Mouse (Mus musculus) myocyte (in vitro differentiated cells): ENCODE results near the gene Man1b1. TPM values are rescaled to one million over a fixed set of nuclear protein-coding genes. Genes with fewer than 3 reads are reported as not detected.
A peak's percentile ranks its signal among the peaks of the same experiment; 100 is the strongest.

Experiments used
- H3K27me3 ChIP-seq: one replicate; pipeline ENCODE4 v1.6.1; 2011; ENCODE audit not compliant: control insufficient read depth, insufficient read depth, insufficient read length
- H3K36me3 ChIP-seq: one replicate; pipeline ENCODE4 v1.6.1; 2011; ENCODE audit not compliant: control insufficient read depth, insufficient read depth
- H3K4me2 ChIP-seq: one replicate; pipeline ENCODE4 v1.6.1; 2011; ENCODE audit warnings: low read depth, control low read depth
- H3K4me3 ChIP-seq: one replicate; pipeline ENCODE4 v1.5.1; 2011; ENCODE audit warnings: mild to moderate bottlenecking, control low read depth, moderate library complexity
- H3K79me2 ChIP-seq: one replicate; pipeline ENCODE4 v1.6.1; 2011; ENCODE audit not compliant: control insufficient read depth, insufficient read depth
- H3ac ChIP-seq: one replicate; pipeline ENCODE4 v1.6.1; 2011; ENCODE audit not compliant: control insufficient read depth, insufficient read length
- CEBPB ChIP-seq: IDR thresholded peaks from 2 replicates; pipeline ENCODE4 v1.6.1; 2011; ENCODE audit warnings: mild to moderate bottlenecking, moderate library complexity; ENCODE audit not compliant: poor library complexity, insufficient read depth, severe bottlenecking
- E2F4 ChIP-seq: IDR thresholded peaks from one replicate; pipeline ENCODE4 v1.6.1; 2011; ENCODE audit warnings: mild to moderate bottlenecking, control low read depth, moderate library complexity; ENCODE audit not compliant: insufficient read depth
- MAX ChIP-seq: IDR thresholded peaks from one replicate; pipeline ENCODE4 v1.6.1; 2011; ENCODE audit warnings: low read depth, mild to moderate bottlenecking, control low read depth
- MYOD1 ChIP-seq, 3 experiments: IDR thresholded peaks; one replicate each; pipeline ENCODE4 v1.6.1; 2011; ENCODE audit warnings: control low read depth in 2 of 3, low read depth in 2 of 3, mild to moderate bottlenecking in 2 of 3, moderate library complexity in 1 of 3; ENCODE audit not compliant: insufficient read length in 2 of 3, control insufficient read depth in 1 of 3
- MYOG ChIP-seq, 3 experiments: IDR thresholded peaks; one replicate each; pipeline ENCODE4 v1.6.1; 2011; ENCODE audit warnings: control low read depth in 2 of 3, low read depth in 2 of 3, mild to moderate bottlenecking in 2 of 3; ENCODE audit not compliant: insufficient read length in 2 of 3, control insufficient read depth in 1 of 3, insufficient read depth in 1 of 3
- POLR2A ChIP-seq: IDR thresholded peaks from one replicate; pipeline ENCODE4 v1.6.1; 2011; ENCODE audit warnings: low read depth, mild to moderate bottlenecking, control low read depth, moderate library complexity; ENCODE audit not compliant: insufficient read length
- POLR2AphosphoS2 ChIP-seq: IDR thresholded peaks from one replicate; pipeline ENCODE4 v1.6.1; 2011; ENCODE audit warnings: low read depth, control low read depth; ENCODE audit not compliant: insufficient read length
- REST ChIP-seq: IDR thresholded peaks from one replicate; pipeline ENCODE4 v1.6.1; 2011; ENCODE audit warnings: mild to moderate bottlenecking, control low read depth, moderate library complexity; ENCODE audit not compliant: insufficient read depth, insufficient read length
- SRF ChIP-seq: IDR thresholded peaks from one replicate; pipeline ENCODE4 v1.6.1; 2011; ENCODE audit warnings: low read depth; ENCODE audit not compliant: control insufficient read depth, insufficient read length
- TCF12 ChIP-seq: IDR thresholded peaks from one replicate; pipeline ENCODE4 v1.6.1; 2011; ENCODE audit warnings: mild to moderate bottlenecking, control low read depth; ENCODE audit not compliant: poor library complexity, insufficient read depth, severe bottlenecking
- TCF3 ChIP-seq: IDR thresholded peaks from one replicate; pipeline ENCODE4 v1.6.1; 2011; ENCODE audit warnings: low read depth, control low read depth; ENCODE audit not compliant: insufficient read length
- USF1 ChIP-seq: IDR thresholded peaks from one replicate; pipeline ENCODE4 v1.6.1; 2011; ENCODE audit warnings: low read depth, mild to moderate bottlenecking, control low read depth, moderate library complexity
- polyA plus RNA-seq: library from polyadenylated mRNA; unstranded; fragments of >200 nt; fragmentation: generic; extraction: Trizol; gene quantifications from one replicate; pipeline ENCODE4 v1.2.1, GENCODE M21; 2012; ENCODE audit warnings: missing spikeins

The Man1b1 gene
- polyA plus RNA-seq, 1 experiment, result 46.3 TPM

- H3K27me3 ChIP-seq, result peaks cover 54% of the 10 kb centered on the region
- no peaks in the 10 kb centered on the region for H3K79me2 ChIP-seq
- H3K4me3 ChIP-seq, result no peak overlapping the region
- no peaks in the 10 kb centered on the region for H3K36me3 ChIP-seq
- H3ac ChIP-seq, result no peak overlapping the region
- TF ChIP-seq POLR2AphosphoS2 (no peak), REST (no peak), E2F4 (no peak), TCF3 (no peak), MYOG (IDR thresholded peaks at IDR 0.05; ENCODE audit: control insufficient read depth in 1 of 3, insufficient read depth in 1 of 3, insufficient read length in 2 of 3, low read depth in 2 of 3) (peak in 1 of 3 experiments; percentile 62), SRF (no peak), USF1 (no peak), MYOD1 (IDR thresholded peaks at IDR 0.05; ENCODE audit: control insufficient read depth in 1 of 3, insufficient read length in 2 of 3, low read depth in 2 of 3) (peak in 1 of 3 experiments; percentile 69), TCF12 (no peak), POLR2A (no peak), CEBPB (no peak)
- H3K4me2 ChIP-seq, result peak overlapping the region; percentile 12
Measured at GRCm38 (mm10) chr2:25311491-25311891, 20.6 kb upstream of the Man1b1 start.

DNA sequence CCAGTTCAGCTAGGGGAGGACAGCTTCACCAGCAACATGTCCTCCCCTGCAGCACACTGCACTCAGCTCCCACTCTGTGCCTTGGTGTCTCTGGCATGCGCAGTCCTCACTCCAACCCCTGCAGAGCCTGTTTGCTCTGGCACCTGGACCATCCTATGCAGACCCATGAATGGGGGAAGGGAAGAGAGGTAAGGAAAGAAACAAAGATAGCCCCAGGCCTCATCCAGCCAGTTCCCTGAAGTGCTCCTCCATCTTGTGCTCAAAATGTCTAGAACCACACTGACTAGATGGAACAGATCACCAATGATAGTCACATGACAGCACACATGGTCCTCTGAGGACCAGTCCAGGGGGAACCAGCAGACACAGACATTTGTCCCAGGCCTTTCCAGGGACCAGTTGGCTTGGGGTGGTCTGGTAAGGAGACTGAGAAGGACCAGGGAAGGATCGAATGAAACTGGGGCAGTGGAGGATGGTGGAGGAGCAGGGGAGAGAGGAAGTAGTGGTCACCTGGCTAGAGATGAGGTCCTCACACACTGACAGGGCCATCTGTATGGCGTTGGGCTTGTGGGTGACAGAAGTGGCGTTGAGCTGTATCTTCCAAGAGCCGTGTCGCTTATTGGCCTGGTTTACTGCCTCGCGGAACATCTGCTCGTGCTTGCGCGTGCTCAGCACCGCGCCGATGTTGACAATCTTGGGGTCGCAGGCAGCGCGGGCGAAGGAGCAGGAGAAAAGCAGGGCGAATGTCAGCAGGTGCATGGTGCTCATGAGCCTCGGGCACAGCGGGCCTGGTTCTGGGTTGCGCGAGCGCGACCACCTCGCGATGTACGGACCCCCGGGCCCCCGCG, 13.8 kb upstream of the Man1b1 start:
- Histone ChIP-seq H3ac (no peak overlapping the region), H3K4me3 (no peak overlapping the region), H3K36me3 (no peaks in the 10 kb centered on the region), H3K4me2 (no peak overlapping the region), H3K79me2 (no peaks in the 10 kb centered on the region), H3K27me3 (peaks cover 43% of the 10 kb centered on the region)
- TF ChIP-seq MYOD1 (IDR thresholded peaks at IDR 0.05; ENCODE audit: control insufficient read depth in 1 of 3, insufficient read length in 2 of 3, low read depth in 2 of 3), result no peak
- TF ChIP-seq SRF, result no peak
- TF ChIP-seq TCF3, result no peak
- TF ChIP-seq POLR2A, result no peak

GRCm38 (mm10) chr2:25318971-25319773, 13.0 kb upstream of the Man1b1 start, which contains the start of gene Grin1:
TSS of gene Grin1 (minus strand) at chr2:25319187.
- H3K4me2 ChIP-seq, result no peak within 1 kb of the TSS
- no peak within 1 kb of the TSS for H3ac ChIP-seq
- H3K4me3 ChIP-seq, result no peak within 1 kb of the TSS
- H3K79me2 ChIP-seq, result no peaks in the 10 kb centered on the region
- TF ChIP-seq E2F4 (no peak), MYOD1 (IDR thresholded peaks at IDR 0.05; ENCODE audit: control insufficient read depth in 1 of 3, insufficient read length in 2 of 3, low read depth in 2 of 3) (peak in 2 of 3 experiments; percentile 53 to 65), POLR2AphosphoS2 (no peak), REST (peak; percentile 88), MAX (no peak), TCF3 (no peak), CEBPB (no peak), USF1 (no peak), SRF (no peak), POLR2A (no peak), TCF12 (no peak), MYOG (IDR thresholded peaks at IDR 0.05; ENCODE audit: control insufficient read depth in 1 of 3, insufficient read depth in 1 of 3, insufficient read length in 2 of 3, low read depth in 2 of 3) (peak in 2 of 3 experiments; percentile 75 to 77)
- H3K27me3 ChIP-seq, result peaks cover 45% of the 10 kb centered on the region
- no peaks in the 10 kb centered on the region for H3K36me3 ChIP-seq

GRCm38 (mm10) chr2:25320084-25320483, 12.1 kb upstream of the Man1b1 start:
- H3K36me3 ChIP-seq, result no peaks in the 10 kb centered on the region
- no peak overlapping the region for H3K4me3 ChIP-seq
- no peak overlapping the region for H3K4me2 ChIP-seq
- H3ac ChIP-seq, result no peak overlapping the region
- peaks cover 54% of the 10 kb centered on the region for H3K27me3 ChIP-seq
- TF ChIP-seq POLR2A (no peak), TCF3 (no peak), POLR2AphosphoS2 (no peak), SRF (no peak), REST (no peak), MAX (no peak), E2F4 (no peak), TCF12 (no peak), MYOD1 (IDR thresholded peaks at IDR 0.05; ENCODE audit: control insufficient read depth in 1 of 3, insufficient read length in 2 of 3, low read depth in 2 of 3) (no peak), MYOG (IDR thresholded peaks at IDR 0.05; ENCODE audit: control insufficient read depth in 1 of 3, insufficient read depth in 1 of 3, insufficient read length in 2 of 3, low read depth in 2 of 3) (no peak)
- no peaks in the 10 kb centered on the region for H3K79me2 ChIP-seq

DNA sequence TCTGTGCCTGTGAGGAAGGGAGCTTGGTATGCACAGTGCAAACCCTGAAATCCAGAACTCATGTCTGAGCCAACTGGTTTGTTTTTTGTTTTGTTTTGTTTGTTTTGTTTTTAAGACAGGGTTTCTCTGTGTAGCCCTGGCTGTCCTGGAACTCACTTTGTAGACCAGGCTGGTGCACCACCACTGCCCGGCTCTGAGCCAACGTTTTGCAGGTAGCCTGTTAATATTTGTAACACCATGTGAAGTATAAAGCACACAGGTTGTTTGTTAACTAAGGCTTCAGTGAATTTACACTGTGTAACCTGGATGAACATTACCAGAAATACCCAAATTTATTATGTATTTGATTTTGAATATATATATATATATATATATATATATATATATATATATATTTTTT, 6.1 kb upstream of the Man1b1 start:
- Histone ChIP-seq H3K27me3 (peaks cover 15% of the 10 kb centered on the region), H3K36me3 (no peaks in the 10 kb centered on the region), H3ac (no peak overlapping the region), H3K4me2 (no peak overlapping the region), H3K79me2 (no peaks in the 10 kb centered on the region), H3K4me3 (no peak overlapping the region)
- no peak for TF ChIP-seq MYOD1 (IDR thresholded peaks at IDR 0.05; ENCODE audit: control insufficient read depth in 1 of 3, insufficient read length in 2 of 3, low read depth in 2 of 3)
- no peak for TF ChIP-seq TCF3
- no peak for TF ChIP-seq MYOG (IDR thresholded peaks at IDR 0.05; ENCODE audit: control insufficient read depth in 1 of 3, insufficient read depth in 1 of 3, insufficient read length in 2 of 3, low read depth in 2 of 3)
- no peak for TF ChIP-seq USF1
- no peak for TF ChIP-seq CEBPB
- TF ChIP-seq POLR2A, result no peak
- no peak for TF ChIP-seq POLR2AphosphoS2
- no peak for TF ChIP-seq SRF
